Mouse (Mus musculus): ENCODE results near the gene Morn5. TPM values are rescaled to one million over a fixed set of nuclear protein-coding genes. Genes with fewer than 3 reads are reported as not detected.

Gene Morn5
- polyA plus RNA-seq, 1 experiment from 2014 or later = not detected

- Histone ChIP-seq H3K4me3 (ENCODE audit: inconsistent target) (no peak overlapping the region), H3K27ac (no peak overlapping the region), H3K79me2 (ENCODE audit: inconsistent target) (no peaks in the 10 kb centered on the region), H3K36me3 (ENCODE audit: inconsistent target) (no peaks in the 10 kb centered on the region)
- WGBS (ENCODE audit: missing documents) = 64% methylated on average over 3 of the region's 3 CpGs
Observed at GRCm38 (mm10) chr2:36089190-36089589, 39.9 kb downstream of the Morn5 start.

- Histone ChIP-seq H3K27ac (no peak overlapping the region), H3K36me3 (ENCODE audit: inconsistent target) (no peaks in the 10 kb centered on the region), H3K4me3 (ENCODE audit: inconsistent target) (no peak overlapping the region), H3K79me2 (ENCODE audit: inconsistent target) (no peaks in the 10 kb centered on the region)
- 3% methylated on average over 69 of the region's 70 CpGs for WGBS (ENCODE audit: missing documents)
Observed at GRCm38 (mm10) chr2:36090853-36091741, 41.8 kb downstream of the Morn5 start.

GRCm38 (mm10) chr2:36092748-36093147 is 43.5 kb downstream of the Morn5 start:
- no peak overlapping the region for H3K4me3 ChIP-seq (ENCODE audit: inconsistent target)
- H3K79me2 ChIP-seq (ENCODE audit: inconsistent target) = no peaks in the 10 kb centered on the region
- H3K27ac ChIP-seq = no peak overlapping the region
- H3K36me3 ChIP-seq (ENCODE audit: inconsistent target) = no peaks in the 10 kb centered on the region
- 11% methylated on average over 4 of the region's 4 CpGs for WGBS (ENCODE audit: missing documents)

- no peak overlapping the region for H3K4me3 ChIP-seq (ENCODE audit: inconsistent target)
- no peaks in the 10 kb centered on the region for H3K36me3 ChIP-seq (ENCODE audit: inconsistent target)
- H3K27ac ChIP-seq = no peak overlapping the region
- H3K79me2 ChIP-seq (ENCODE audit: inconsistent target) = no peaks in the 10 kb centered on the region
- WGBS (ENCODE audit: missing documents) = 37% methylated on average over 7 of the region's 7 CpGs
Observed at GRCm38 (mm10) chr2:36093301-36093700, 44.0 kb downstream of the Morn5 start.

- Histone ChIP-seq H3K27ac (no peak overlapping the region), H3K79me2 (ENCODE audit: inconsistent target) (no peaks in the 10 kb centered on the region), H3K36me3 (ENCODE audit: inconsistent target) (no peaks in the 10 kb centered on the region), H3K4me3 (ENCODE audit: inconsistent target) (no peak overlapping the region)
- 13% methylated on average over 29 of the region's 31 CpGs for WGBS (ENCODE audit: missing documents)
Observed at GRCm38 (mm10) chr2:36093914-36094475, 44.7 kb downstream of the Morn5 start.

GRCm38 (mm10) chr2:36097129-36097815 is 48.0 kb downstream of the Morn5 start:
- Histone ChIP-seq H3K27ac (no peak overlapping the region), H3K4me3 (ENCODE audit: inconsistent target) (no peak overlapping the region), H3K79me2 (ENCODE audit: inconsistent target) (no peaks in the 10 kb centered on the region), H3K36me3 (ENCODE audit: inconsistent target) (no peaks in the 10 kb centered on the region)
- WGBS (ENCODE audit: missing documents) = 14% methylated on average over 18 of the region's 18 CpGs

- Histone ChIP-seq H3K4me3 (ENCODE audit: inconsistent target) (no peak overlapping the region), H3K79me2 (ENCODE audit: inconsistent target) (no peaks in the 10 kb centered on the region), H3K36me3 (ENCODE audit: inconsistent target) (no peaks in the 10 kb centered on the region), H3K27ac (no peak overlapping the region)
- WGBS (ENCODE audit: missing documents) = 11% methylated on average over 5 of the region's 5 CpGs
Observed at GRCm38 (mm10) chr2:36098021-36098420, 48.8 kb downstream of the Morn5 start.

GRCm38 (mm10) chr2:36099739-36100138 is 50.5 kb downstream of the Morn5 start:
- WGBS (ENCODE audit: missing documents) = 41% methylated on average over 6 of the region's 6 CpGs
- no peaks in the 10 kb centered on the region for H3K79me2 ChIP-seq (ENCODE audit: inconsistent target)
- no peak overlapping the region for H3K4me3 ChIP-seq (ENCODE audit: inconsistent target)
- no peaks in the 10 kb centered on the region for H3K36me3 ChIP-seq (ENCODE audit: inconsistent target)
- no peak overlapping the region for H3K27ac ChIP-seq

- no peaks in the 10 kb centered on the region for H3K36me3 ChIP-seq (ENCODE audit: inconsistent target)
- no peak overlapping the region for H3K27ac ChIP-seq
- WGBS (ENCODE audit: missing documents) = 12% methylated on average over 28 of the region's 28 CpGs
- no peaks in the 10 kb centered on the region for H3K79me2 ChIP-seq (ENCODE audit: inconsistent target)
- H3K4me3 ChIP-seq (ENCODE audit: inconsistent target) = no peak overlapping the region
Observed at GRCm38 (mm10) chr2:36101866-36102558, 52.8 kb downstream of the Morn5 start.

- H3K27ac ChIP-seq = no peak overlapping the region
- H3K4me3 ChIP-seq (ENCODE audit: inconsistent target) = no peak overlapping the region
- 5% methylated on average over 21 of the region's 21 CpGs for WGBS (ENCODE audit: missing documents)
- no peaks in the 10 kb centered on the region for H3K36me3 ChIP-seq (ENCODE audit: inconsistent target)
- H3K79me2 ChIP-seq (ENCODE audit: inconsistent target) = no peaks in the 10 kb centered on the region
Observed at GRCm38 (mm10) chr2:36102559-36102946, 53.3 kb downstream of the Morn5 start.

GRCm38 (mm10) chr2:36103069-36103554 is 53.9 kb downstream of the Morn5 start:
- H3K36me3 ChIP-seq (ENCODE audit: inconsistent target) = no peaks in the 10 kb centered on the region
- no peak overlapping the region for H3K4me3 ChIP-seq (ENCODE audit: inconsistent target)
- H3K79me2 ChIP-seq (ENCODE audit: inconsistent target) = no peaks in the 10 kb centered on the region
- H3K27ac ChIP-seq = no peak overlapping the region
- 5% methylated on average over 21 of the region's 21 CpGs for WGBS (ENCODE audit: missing documents)

GRCm38 (mm10) chr2:36103555-36104367 is 54.5 kb downstream of the Morn5 start:
- Histone ChIP-seq H3K27ac (no peak overlapping the region), H3K36me3 (ENCODE audit: inconsistent target) (no peaks in the 10 kb centered on the region), H3K4me3 (ENCODE audit: inconsistent target) (no peak overlapping the region), H3K79me2 (ENCODE audit: inconsistent target) (no peaks in the 10 kb centered on the region)
- WGBS (ENCODE audit: missing documents) = 4% methylated on average over 37 of the region's 38 CpGs

GRCm38 (mm10) chr2:36104436-36104955 is 55.2 kb downstream of the Morn5 start:
- Histone ChIP-seq H3K79me2 (ENCODE audit: inconsistent target) (no peaks in the 10 kb centered on the region), H3K27ac (no peak overlapping the region), H3K4me3 (ENCODE audit: inconsistent target) (no peak overlapping the region), H3K36me3 (ENCODE audit: inconsistent target) (no peaks in the 10 kb centered on the region)
- 1% methylated on average over 32 of the region's 32 CpGs for WGBS (ENCODE audit: missing documents)
